Mouse (Mus musculus) mature B cell (primary cell): ENCODE results near the gene Ccser1.

Experiments used
- in situ Hi-C: fragments of 300-500 bp; cut with MboI; formaldehyde crosslinking; loops from 2 replicates; pipeline ENCODE4 v1.14.3; 2019

Ccser1 gene

GRCm38 (mm10) chr6:61432167-61432566 is 252.0 kb downstream of the Ccser1 start:
- in situ Hi-C loops: no loop called here

- in situ Hi-C loops: no loop called here
Measured at GRCm38 (mm10) chr6:61432703-61433102, 252.6 kb downstream of the Ccser1 start.

- in situ Hi-C loops: no loop called here
Measured at GRCm38 (mm10) chr6:61438165-61438564, 258.0 kb downstream of the Ccser1 start.

GRCm38 (mm10) chr6:61471371-61472152 is 291.4 kb downstream of the Ccser1 start:
- in situ Hi-C loops: no loop called here

GRCm38 (mm10) chr6:61485336-61485735 is 305.2 kb downstream of the Ccser1 start:
- in situ Hi-C loops: no loop called here

- in situ Hi-C loops: no loop called here
Measured at GRCm38 (mm10) chr6:61491979-61492821, 312.1 kb downstream of the Ccser1 start.

- in situ Hi-C loops: no loop called here
Measured at GRCm38 (mm10) chr6:61493386-61493785, 313.3 kb downstream of the Ccser1 start.

- in situ Hi-C loops: no loop called here
Measured at GRCm38 (mm10) chr6:61515310-61515709, 335.2 kb downstream of the Ccser1 start.

- in situ Hi-C loops: no loop called here
Measured at GRCm38 (mm10) chr6:61521587-61521986, 341.5 kb downstream of the Ccser1 start.

GRCm38 (mm10) chr6:61522108-61522507 is 342.0 kb downstream of the Ccser1 start:
- in situ Hi-C loops: no loop called here

- in situ Hi-C loops: no loop called here
Measured at GRCm38 (mm10) chr6:61523748-61524493, 343.8 kb downstream of the Ccser1 start.

- in situ Hi-C loops: no loop called here
Measured at GRCm38 (mm10) chr6:61540732-61541131, 360.6 kb downstream of the Ccser1 start.

- in situ Hi-C loops: no loop called here
Measured at GRCm38 (mm10) chr6:61543459-61544044, 363.4 kb downstream of the Ccser1 start.

GRCm38 (mm10) chr6:61567551-61567950 is 387.4 kb downstream of the Ccser1 start:
- in situ Hi-C loops: no loop called here

- in situ Hi-C loops: no loop called here
Measured at GRCm38 (mm10) chr6:61567967-61568366, 387.8 kb downstream of the Ccser1 start.

- in situ Hi-C loops: no loop called here
Measured at GRCm38 (mm10) chr6:61581696-61582095, 401.6 kb downstream of the Ccser1 start.

GRCm38 (mm10) chr6:61588999-61589398 is 408.9 kb downstream of the Ccser1 start:
- in situ Hi-C loops: no loop called here

GRCm38 (mm10) chr6:61601911-61602310 is 421.8 kb downstream of the Ccser1 start:
- in situ Hi-C loops: no loop called here

GRCm38 (mm10) chr6:61614920-61615319 is 434.8 kb downstream of the Ccser1 start:
- in situ Hi-C loops: no loop called here

GRCm38 (mm10) chr6:61621707-61622106 is 441.6 kb downstream of the Ccser1 start:
- in situ Hi-C loops: no loop called here

GRCm38 (mm10) chr6:61661414-61661813 is 481.3 kb downstream of the Ccser1 start:
- in situ Hi-C loops: no loop called here

GRCm38 (mm10) chr6:61664572-61664971 is 484.4 kb downstream of the Ccser1 start:
- in situ Hi-C loops: no loop called here
